Mouse (Mus musculus): ENCODE measurements around the gene 2010111I01Rik.

2010111I01Rik gene

GRCm38 (mm10) chr13:63156264-63156663 is 191.6 kb downstream of the 2010111I01Rik start:
- DNase-seq: no peak

GRCm38 (mm10) chr13:63170282-63171073 is 205.8 kb downstream of the 2010111I01Rik start:
- no peak for DNase-seq

- peak; percentile 38 for DNase-seq
Measured at GRCm38 (mm10) chr13:63171347-63172096, 206.8 kb downstream of the 2010111I01Rik start.

GRCm38 (mm10) chr13:63172097-63172445 is 207.4 kb downstream of the 2010111I01Rik start:
- no peak for DNase-seq

- DNase-seq: no peak
Measured at GRCm38 (mm10) chr13:63174252-63175020, 209.7 kb downstream of the 2010111I01Rik start.

- DNase-seq: peak; percentile 49
Measured at GRCm38 (mm10) chr13:63176131-63176530, 211.4 kb downstream of the 2010111I01Rik start.

GRCm38 (mm10) chr13:63177232-63177631 is 212.5 kb downstream of the 2010111I01Rik start:
- peak; percentile 85 for DNase-seq

- no peak for DNase-seq
Measured at GRCm38 (mm10) chr13:63180641-63181235, 216.0 kb downstream of the 2010111I01Rik start.

- DNase-seq: no peak
Measured at GRCm38 (mm10) chr13:63184946-63185345, 220.3 kb downstream of the 2010111I01Rik start.

GRCm38 (mm10) chr13:63186217-63186616 is 221.5 kb downstream of the 2010111I01Rik start:
- DNase-seq: no peak

GRCm38 (mm10) chr13:63186642-63187041 is 221.9 kb downstream of the 2010111I01Rik start:
- DNase-seq: no peak

- DNase-seq: no peak
Measured at GRCm38 (mm10) chr13:63187145-63188143, 222.8 kb downstream of the 2010111I01Rik start.

- DNase-seq: no peak
Measured at GRCm38 (mm10) chr13:63188306-63188705, 223.6 kb downstream of the 2010111I01Rik start.

- no peak for DNase-seq
Measured at GRCm38 (mm10) chr13:63188811-63189210, 224.1 kb downstream of the 2010111I01Rik start.

- DNase-seq: no peak
Measured at GRCm38 (mm10) chr13:63193423-63193822, 228.7 kb downstream of the 2010111I01Rik start.

GRCm38 (mm10) chr13:63198038-63198437 is 233.3 kb downstream of the 2010111I01Rik start:
- no peak for DNase-seq

GRCm38 (mm10) chr13:63199588-63199987 is 234.9 kb downstream of the 2010111I01Rik start:
- DNase-seq: no peak

GRCm38 (mm10) chr13:63203502-63204278 is 239.0 kb downstream of the 2010111I01Rik start:
- no peak for DNase-seq

- no peak for DNase-seq
Measured at GRCm38 (mm10) chr13:63205750-63206149, 241.1 kb downstream of the 2010111I01Rik start.

- DNase-seq: no peak
Measured at GRCm38 (mm10) chr13:63206396-63206795, 241.7 kb downstream of the 2010111I01Rik start.

GRCm38 (mm10) chr13:63216537-63216936 is 251.8 kb downstream of the 2010111I01Rik start:
- DNase-seq: no peak
